Mouse (Mus musculus) spleen, adult 2 months (tissue): ENCODE results near the gene Reep6. TPM values are rescaled to one million over a fixed set of nuclear protein-coding genes. Genes with fewer than 3 reads are reported as not detected.
A peak's percentile ranks its signal among the peaks of the same experiment; 100 is the strongest.

Experiments
- DNase-seq, 2 experiments: peaks; one replicate each; pipeline versions ENCODE4 v3.0.0 to v3.0.0-alpha.2; 2012 to 2021; ENCODE audit warnings: low spot score in 2 of 2, low read depth in 1 of 2
- H3K27ac ChIP-seq: fragments of 200-500 bp; 2 replicates; pipeline ENCODE4 v1.5.1; 2012; ENCODE audit warnings: low read length, inconsistent platforms; ENCODE audit not compliant: insufficient read depth
- H3K27me3 ChIP-seq: fragments of 200-500 bp; 2 replicates; pipeline ENCODE4 v1.6.1; 2012; ENCODE audit warnings: mild to moderate bottlenecking, moderate library complexity, low read length, inconsistent platforms; ENCODE audit not compliant: control insufficient read depth, insufficient read depth
- H3K36me3 ChIP-seq: fragments of 200-500 bp; 2 replicates; pipeline ENCODE4 v1.6.1; 2012; ENCODE audit warnings: mild to moderate bottlenecking, low read length, inconsistent platforms; ENCODE audit not compliant: control insufficient read depth, insufficient read depth
- H3K4me1 ChIP-seq: fragments of 200-500 bp; 2 replicates; pipeline ENCODE4 v1.6.1; 2011; ENCODE audit warnings: inconsistent platforms; ENCODE audit not compliant: control insufficient read depth, insufficient read depth, insufficient read length
- H3K4me3 ChIP-seq: fragments of 200-500 bp; 2 replicates; pipeline ENCODE4 v1.5.1; 2011; ENCODE audit warnings: mild to moderate bottlenecking, inconsistent platforms; ENCODE audit not compliant: insufficient read depth, insufficient read length; ENCODE audit errors: extremely low read depth
- CTCF ChIP-seq: fragments of 200-500 bp; IDR thresholded peaks from 2 replicates; pipeline ENCODE4 v1.5.1; 2011; ENCODE audit warnings: mild to moderate bottlenecking, inconsistent platforms; ENCODE audit not compliant: insufficient read depth, insufficient read length, insufficient replicate concordance; ENCODE audit errors: extremely low read depth
- POLR2A ChIP-seq: fragments of 200-500 bp; IDR thresholded peaks from 2 replicates; pipeline ENCODE4 v1.6.1; 2011; ENCODE audit warnings: low read depth, low read length, inconsistent platforms
- WGBS: fragments of 180-500 bp; shearing (Covaris S2); methylation state at CpG from one replicate; pipeline ENCODE4 v1.1.7; 2018; 5-methylcytosine and 5-hydroxymethylcytosine counted together
- polyA plus RNA-seq: library from polyadenylated mRNA; depleted of rRNA; stranded (reverse); fragments of >200 nt; gene quantifications from 2 replicates; pipeline ENCODE4 v1.2.3, GENCODE M21; 2012

The Reep6 gene
- polyA plus RNA-seq, 1 experiment = 2.1 TPM

GRCm38 (mm10) chr10:80336263-80336662, 6.5 kb downstream of the Reep6 start:
- Histone ChIP-seq H3K27me3 (peaks cover under 1% of the 10 kb centered on the region; the same call in 1 of the 2 replicates), H3K4me3 (no peak overlapping the region), H3K36me3 (no peaks in the 10 kb centered on the region), H3K27ac (no peak overlapping the region), H3K4me1 (peaks cover 3% of the 10 kb centered on the region; the same call in 1 of the 2 replicates)
- DNase-seq = no peak
- WGBS = 56% methylated on average over 12 of the region's 12 CpGs
- TF ChIP-seq CTCF (no peak), POLR2A (no peak)

GRCm38 (mm10) chr10:80339941-80340750, 10.4 kb downstream of the Reep6 start:
- H3K4me3 ChIP-seq = no peak overlapping the region
- H3K27me3 ChIP-seq = peaks cover 19% of the 10 kb centered on the region
- peak; percentile 59 to 78 for DNase-seq
- no peak overlapping the region for H3K27ac ChIP-seq
- TF ChIP-seq POLR2A (no peak), CTCF (peak; percentile 67; the same call in 1 of the 2 replicates)
- H3K4me1 ChIP-seq = peaks cover 25% of the 10 kb centered on the region
- WGBS = 14% methylated on average over 19 of the region's 19 CpGs
- no peaks in the 10 kb centered on the region for H3K36me3 ChIP-seq

- no peak overlapping the region for H3K4me3 ChIP-seq
- TF ChIP-seq POLR2A = no peak
- TF ChIP-seq CTCF = no peak
- no peak overlapping the region for H3K27ac ChIP-seq
- 64% methylated on average over 21 of the region's 21 CpGs for WGBS
- peaks cover 23% of the 10 kb centered on the region for H3K27me3 ChIP-seq
- DNase-seq = no peak
- peaks cover 25% of the 10 kb centered on the region for H3K4me1 ChIP-seq
- no peaks in the 10 kb centered on the region for H3K36me3 ChIP-seq
These were observed 11.3 kb downstream of the Reep6 start for GRCm38 (mm10) chr10:80341026-80341425.

GRCm38 (mm10) chr10:80341491-80342304, 11.9 kb downstream of the Reep6 start:
- DNase-seq = no peak
- H3K4me3 ChIP-seq = no peak overlapping the region

GRCm38 (mm10) chr10:80342305-80342748, 12.6 kb downstream of the Reep6 start:
- Histone ChIP-seq H3K27me3 (peaks cover 26% of the 10 kb centered on the region), H3K36me3 (no peaks in the 10 kb centered on the region), H3K4me1 (peaks cover 25% of the 10 kb centered on the region), H3K4me3 (no peak overlapping the region), H3K27ac (no peak overlapping the region)
- DNase-seq = no peak
- WGBS = 7% methylated on average over 26 of the region's 26 CpGs
- no peak for TF ChIP-seq POLR2A
- no peak for TF ChIP-seq CTCF

More at GRCm38 (mm10) chr10:80341491-80342304, 11.9 kb downstream of the Reep6 start:
- no peaks in the 10 kb centered on the region for H3K36me3 ChIP-seq
- H3K27me3 ChIP-seq = peaks cover 23% of the 10 kb centered on the region
- TF ChIP-seq POLR2A (no peak), CTCF (no peak)
- WGBS = 12% methylated on average over 47 of the region's 47 CpGs
- no peak overlapping the region for H3K27ac ChIP-seq
- peaks cover 25% of the 10 kb centered on the region for H3K4me1 ChIP-seq

GRCm38 (mm10) chr10:80342749-80343424, 13.1 kb downstream of the Reep6 start:
- 1% methylated on average over 31 of the region's 33 CpGs for WGBS
- Histone ChIP-seq H3K36me3 (no peaks in the 10 kb centered on the region), H3K4me3 (no peak overlapping the region), H3K27ac (no peak overlapping the region), H3K27me3 (peaks cover 30% of the 10 kb centered on the region), H3K4me1 (peaks cover 25% of the 10 kb centered on the region)
- TF ChIP-seq CTCF = no peak
- TF ChIP-seq POLR2A = no peak
- DNase-seq = peak; percentile 32 to 41
